Mouse (Mus musculus) forebrain, embryonic 11.5 days (tissue): Measurements from ENCODE around the gene Proca1. TPM values are rescaled to one million over a fixed set of nuclear protein-coding genes. Genes with fewer than 3 reads are reported as not detected.

Source experiments
- ATAC-seq: fragments of 200-750 bp; cut with Nextera tagmentation; replicated peaks from 2 replicates; pipeline ENCODE4 v1.8.0; 2017; ENCODE audit warnings: moderate TSS enrichment; ENCODE audit not compliant: low FRiP score
- DNase-seq: peaks from one replicate; pipeline ENCODE4 v3.0.0-alpha.2; 2017; ENCODE audit warnings: low spot score
- H3K27ac ChIP-seq: fragments of 300-500 bp; sonication (generic); 2 replicates; pipeline ENCODE4 v1.5.1; 2014; ENCODE audit warnings: low read depth, low read length
- H3K27me3 ChIP-seq: fragments of 300-500 bp; sonication (generic); 2 replicates; pipeline ENCODE4 v1.6.1; 2014; ENCODE audit warnings: mild to moderate bottlenecking, low read length, mixed read lengths; ENCODE audit not compliant: control insufficient read depth, insufficient read depth
- H3K36me3 ChIP-seq: fragments of 300-500 bp; sonication (generic); 2 replicates; pipeline ENCODE4 v1.6.1; 2014; ENCODE audit warnings: mild to moderate bottlenecking, low read length, moderate library complexity, mixed read lengths; ENCODE audit not compliant: control insufficient read depth, insufficient read depth
- H3K4me1 ChIP-seq: fragments of 300-500 bp; sonication (generic); replicated peaks from 2 replicates; pipeline ENCODE4 v1.6.1; 2014; ENCODE audit warnings: low read length, mixed read lengths; ENCODE audit not compliant: control insufficient read depth, insufficient read depth
- H3K4me2 ChIP-seq: fragments of 300-500 bp; sonication (generic); 2 replicates; pipeline ENCODE4 v1.6.1; 2014; ENCODE audit warnings: low read depth, mild to moderate bottlenecking, low read length, moderate library complexity, mixed read lengths; ENCODE audit not compliant: severe bottlenecking
- H3K4me3 ChIP-seq: fragments of 300-500 bp; sonication (generic); 2 replicates; pipeline ENCODE4 v1.5.1; 2014; ENCODE audit warnings: low read depth, low read length
- H3K9ac ChIP-seq: fragments of 300-500 bp; sonication (generic); 2 replicates; pipeline ENCODE4 v1.6.1; 2014; ENCODE audit warnings: low read length
- H3K9me3 ChIP-seq: fragments of 300-500 bp; sonication (generic); 2 replicates; pipeline ENCODE4 v1.6.1; 2016; ENCODE audit warnings: low read length, mixed read lengths; ENCODE audit not compliant: control insufficient read depth
- WGBS: fragments of 180-500 bp; shearing (Covaris S2); extraction: QIAGEN DNeasy Blood & Tissue Kit; methylation state at CpG from one replicate; pipeline ENCODE4 v1.1.7; 2014; 5-methylcytosine and 5-hydroxymethylcytosine counted together
- polyA plus RNA-seq: library from polyadenylated mRNA; unstranded; fragments of >200 nt; fragmentation: Nextera tagmentation; extraction: Ambion mirVana; gene quantifications from 2 replicates; pipeline ENCODE4 v1.2.1, GENCODE M21; 2014

The Proca1 gene
- polyA plus RNA-seq, 1 experiment from 2014 or later = 1.6 TPM

DNA sequence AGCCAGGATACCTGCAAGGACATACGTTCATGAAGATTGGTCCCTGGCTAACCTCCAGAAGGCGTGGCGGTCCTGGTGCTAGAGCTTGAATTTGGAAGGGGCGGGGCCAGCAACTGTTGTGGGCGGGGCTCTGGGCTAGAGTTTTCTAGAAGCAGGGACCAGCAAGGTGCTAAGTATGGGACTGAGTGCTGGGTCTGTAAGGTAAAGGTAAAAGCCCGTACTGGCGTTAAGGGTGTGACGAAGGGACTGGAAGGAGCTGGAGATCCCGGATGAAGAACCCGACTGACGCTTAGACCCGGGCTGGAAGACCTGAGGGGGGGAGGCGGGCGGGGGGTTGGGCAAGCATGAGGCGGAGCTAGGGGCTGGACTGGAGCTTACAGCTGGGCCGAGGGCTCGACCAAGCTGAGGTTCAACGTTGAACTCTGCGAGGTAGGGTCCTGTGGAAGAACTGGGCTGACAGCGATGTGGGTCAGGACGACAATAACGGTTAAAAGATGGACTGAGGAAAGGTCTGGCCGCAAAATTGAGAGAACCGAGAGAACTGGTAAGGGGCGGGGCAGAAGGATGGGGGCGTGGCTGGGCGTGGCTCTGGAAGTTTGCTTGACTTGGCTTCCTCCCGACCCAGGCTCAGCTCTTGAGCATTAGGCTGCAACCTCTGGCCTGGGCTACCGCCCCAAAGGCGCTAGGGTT is 1.4 kb downstream of the Proca1 start:
- peaks cover 5% of the 10 kb centered on the region for H3K36me3 ChIP-seq
- H3K9ac ChIP-seq = no peak overlapping the region; the same call in 1 of the 2 replicates
- no peak overlapping the region for H3K27ac ChIP-seq
- ATAC-seq (peak; percentile 44; the same call in 1 of the 2 replicates), DNase-seq (peak; percentile 81)
- peak overlapping the region; percentile 46 for H3K4me2 ChIP-seq
- H3K27me3 ChIP-seq = no peaks in the 10 kb centered on the region
- 3% methylated on average over 30 of the region's 30 CpGs for WGBS
- peak overlapping the region; percentile 35 for H3K4me3 ChIP-seq
- peaks cover 11% of the 10 kb centered on the region; the same call in 1 of the 2 replicates for H3K4me1 ChIP-seq
- no peaks in the 10 kb centered on the region for H3K9me3 ChIP-seq

DNA sequence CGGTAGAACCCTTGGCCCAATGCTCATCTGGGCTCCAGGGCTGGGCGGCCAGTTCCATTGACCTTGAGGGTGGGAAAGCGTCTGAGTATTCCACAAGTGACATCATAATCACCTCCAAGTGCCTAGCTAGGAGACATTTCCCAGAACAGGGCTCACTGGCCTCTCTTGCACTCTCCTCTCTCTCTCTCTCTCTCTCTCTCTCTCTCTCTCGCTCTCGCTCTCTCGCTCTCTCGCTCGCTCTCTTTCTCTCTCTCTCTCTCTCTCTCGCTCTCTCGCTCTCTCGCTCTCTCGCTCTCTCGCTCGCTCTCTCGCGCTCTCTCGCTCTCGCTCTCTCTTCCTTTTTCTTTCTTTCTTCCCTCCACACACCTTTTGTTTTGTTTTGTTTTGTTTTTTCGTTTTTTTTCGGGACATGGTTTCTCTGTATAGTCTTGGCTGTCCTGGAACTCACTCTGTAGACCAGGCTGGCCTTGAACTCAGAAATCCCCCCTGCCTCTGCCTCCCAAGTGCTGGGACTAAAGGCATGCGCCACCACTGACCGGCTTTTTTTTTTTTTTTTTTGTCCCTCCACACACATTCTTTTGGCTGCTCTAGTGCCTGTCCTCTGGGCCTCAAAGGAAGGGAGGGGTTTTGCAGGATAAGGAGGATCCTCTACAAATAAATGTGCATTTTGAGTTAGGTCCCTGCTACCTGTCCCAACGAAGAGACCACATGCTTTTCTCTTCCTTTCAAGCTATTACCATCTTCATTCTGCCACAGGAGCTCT is 2.1 kb downstream of the Proca1 start:
- Histone ChIP-seq H3K9me3 (no peaks in the 10 kb centered on the region), H3K27me3 (no peaks in the 10 kb centered on the region), H3K4me1 (peaks cover 4% of the 10 kb centered on the region; the same call in 1 of the 2 replicates), H3K27ac (no peak overlapping the region), H3K36me3 (peaks cover 5% of the 10 kb centered on the region), H3K4me2 (peak overlapping the region; percentile 46), H3K9ac (no peak overlapping the region; the same call in 1 of the 2 replicates), H3K4me3 (peak overlapping the region; percentile 35)
- no peak for ATAC-seq
- WGBS = 63% methylated on average over 21 of the region's 23 CpGs
- DNase-seq = no peak

DNA sequence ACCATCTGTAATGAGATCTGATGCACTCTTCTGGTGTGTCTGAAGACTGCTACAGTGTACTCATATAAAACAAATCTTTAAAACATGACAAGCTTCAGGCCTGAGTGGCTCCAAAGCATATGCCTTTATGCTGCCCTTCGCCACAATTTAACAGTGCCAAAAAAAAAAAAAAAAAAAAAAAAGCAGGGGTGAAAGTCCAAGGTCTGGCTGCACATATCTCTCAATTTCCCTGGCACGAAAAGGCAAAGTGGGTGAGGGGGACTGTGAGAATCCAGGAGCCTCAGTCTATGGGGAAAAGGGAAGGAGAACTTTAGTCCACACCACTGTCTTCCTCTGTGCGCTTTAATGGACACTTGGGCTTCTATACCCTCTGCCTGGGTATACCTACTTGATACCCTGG is 9.2 kb downstream of the Proca1 start:
- no peak overlapping the region for H3K27ac ChIP-seq
- no peak for ATAC-seq
- no peak overlapping the region for H3K4me2 ChIP-seq
- H3K9me3 ChIP-seq = no peaks in the 10 kb centered on the region
- no peak overlapping the region for H3K4me3 ChIP-seq
- no peak overlapping the region for H3K9ac ChIP-seq
- no peak for DNase-seq
- H3K36me3 ChIP-seq = peaks cover 4% of the 10 kb centered on the region; the same call in 1 of the 2 replicates
- H3K27me3 ChIP-seq = no peaks in the 10 kb centered on the region
- no peaks in the 10 kb centered on the region for H3K4me1 ChIP-seq
- 96% methylated on average over 3 of the region's 3 CpGs for WGBS

DNA sequence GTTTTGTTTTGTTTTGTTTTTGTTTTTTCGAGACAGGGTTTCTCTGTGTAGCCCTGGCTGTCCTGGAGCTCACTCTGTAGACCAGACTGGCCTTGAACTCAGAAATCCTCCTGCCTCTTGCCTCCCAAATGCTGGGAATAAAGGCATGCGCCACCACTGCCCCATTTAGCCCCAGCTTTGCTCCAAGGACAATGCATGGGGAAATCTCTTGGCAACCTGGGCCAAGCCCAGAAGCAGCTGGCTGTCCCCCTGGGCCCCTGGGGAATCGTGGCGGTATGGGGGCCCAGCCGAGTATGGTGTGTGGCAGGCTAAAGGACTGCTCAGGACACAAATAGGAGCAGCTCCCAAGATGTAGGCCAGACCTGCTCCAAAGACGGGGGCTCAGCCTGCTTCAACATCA is 11.1 kb downstream of the Proca1 start:
- Histone ChIP-seq H3K9ac (no peak overlapping the region), H3K4me3 (no peak overlapping the region), H3K27ac (no peak overlapping the region), H3K4me1 (no peaks in the 10 kb centered on the region), H3K36me3 (peaks cover 18% of the 10 kb centered on the region), H3K4me2 (no peak overlapping the region), H3K9me3 (no peaks in the 10 kb centered on the region), H3K27me3 (no peaks in the 10 kb centered on the region)
- DNase-seq (no peak), ATAC-seq (no peak)
- WGBS = 87% methylated on average over 6 of the region's 6 CpGs

DNA sequence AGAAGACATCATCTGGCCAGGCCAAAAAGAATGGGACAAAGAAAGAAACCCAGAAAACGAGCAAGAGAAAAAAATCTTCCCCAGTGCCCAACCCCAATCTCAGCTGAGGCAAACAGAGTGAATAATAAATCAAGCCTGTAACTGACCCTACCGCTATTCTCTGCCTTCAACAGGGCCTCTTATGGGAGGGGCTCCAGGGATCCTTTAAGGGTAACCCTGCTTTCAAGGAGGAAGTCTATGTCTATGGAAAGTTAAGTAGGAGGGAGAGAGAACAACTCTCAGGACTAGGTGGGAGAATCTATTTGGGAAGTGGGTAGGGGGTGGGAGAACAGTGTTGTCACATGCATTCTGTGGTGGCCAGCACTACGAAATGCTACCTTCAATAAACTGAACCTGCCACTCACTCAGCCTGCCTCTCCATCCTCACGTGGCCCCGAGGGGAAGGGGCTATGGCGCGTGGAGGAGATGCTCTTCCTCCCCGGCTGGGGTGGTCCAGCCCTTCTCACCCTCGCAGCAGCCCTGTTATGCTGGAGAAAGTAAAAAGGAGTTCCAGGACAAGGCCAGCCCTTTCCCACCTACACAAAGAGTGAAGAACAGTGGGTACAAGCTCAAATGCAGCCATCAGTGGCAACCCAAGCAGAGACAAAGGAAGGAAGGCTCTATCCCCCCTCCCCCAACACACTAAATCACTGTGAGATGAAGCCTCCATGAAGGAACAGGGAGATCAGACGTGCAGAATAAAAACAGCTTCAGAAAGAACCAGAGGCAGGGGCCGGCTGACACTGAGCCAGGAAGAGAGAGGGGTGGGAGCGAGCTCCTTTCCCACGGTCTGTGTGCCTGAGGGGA is 12.4 kb downstream of the Proca1 start:
- ATAC-seq (no peak), DNase-seq (no peak)
- Histone ChIP-seq H3K36me3 (peaks cover 19% of the 10 kb centered on the region), H3K4me1 (no peaks in the 10 kb centered on the region), H3K9me3 (no peaks in the 10 kb centered on the region), H3K9ac (no peak overlapping the region), H3K4me3 (no peak overlapping the region), H3K27ac (peak overlapping the region; percentile 48; the same call in 1 of the 2 replicates), H3K4me2 (no peak overlapping the region), H3K27me3 (no peaks in the 10 kb centered on the region)
- WGBS = 79% methylated on average over 13 of the region's 13 CpGs

DNA sequence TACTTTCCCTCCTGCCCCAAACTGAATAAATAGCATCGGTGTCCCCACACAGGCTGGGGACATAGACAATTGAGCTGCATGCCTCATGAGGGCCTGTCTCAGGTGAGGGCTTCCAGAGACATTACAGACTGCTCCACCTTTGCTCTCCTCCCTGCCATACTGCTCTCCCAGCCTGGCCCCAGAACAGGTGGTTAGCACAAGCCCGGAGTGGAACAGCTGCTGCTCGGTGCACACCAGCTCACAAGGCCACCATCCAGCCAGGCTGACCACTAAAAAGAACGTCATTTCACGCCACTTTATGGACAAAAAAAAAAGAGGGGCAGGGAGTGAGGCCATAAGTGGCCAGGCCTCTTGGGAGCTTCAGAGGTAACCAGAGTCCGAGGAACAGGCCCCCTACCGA is 14.0 kb downstream of the Proca1 start:
- H3K9ac ChIP-seq = no peak overlapping the region
- H3K4me3 ChIP-seq = no peak overlapping the region
- no peak for DNase-seq
- 94% methylated on average over 7 of the region's 7 CpGs for WGBS
- H3K4me2 ChIP-seq = no peak overlapping the region
- H3K27ac ChIP-seq = no peak overlapping the region
- H3K9me3 ChIP-seq = no peaks in the 10 kb centered on the region
- no peaks in the 10 kb centered on the region for H3K4me1 ChIP-seq
- peaks cover 20% of the 10 kb centered on the region for H3K36me3 ChIP-seq
- no peaks in the 10 kb centered on the region for H3K27me3 ChIP-seq
- ATAC-seq = no peak

DNA sequence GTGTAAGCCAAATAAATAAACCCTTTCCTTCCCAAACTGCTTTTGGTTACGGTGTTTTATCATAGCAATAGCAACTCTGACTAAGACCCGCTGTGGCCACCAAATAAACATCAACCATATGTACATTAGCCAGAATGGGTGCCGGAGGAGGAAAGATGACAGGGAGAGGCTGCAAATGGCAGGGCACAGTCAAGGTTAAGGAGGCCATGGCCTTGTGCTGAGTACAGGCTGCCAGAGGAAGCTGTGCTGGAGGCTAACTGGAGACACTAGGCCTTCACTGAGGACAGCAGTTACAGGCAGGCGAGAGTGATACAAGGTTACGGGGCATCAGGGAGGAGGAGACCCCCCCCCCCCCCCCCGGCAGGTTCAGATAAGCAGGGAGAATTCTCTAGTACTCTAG is 16.7 kb downstream of the Proca1 start:
- no peak overlapping the region for H3K4me3 ChIP-seq
- DNase-seq = no peak
- H3K27ac ChIP-seq = no peak overlapping the region
- peaks cover 29% of the 10 kb centered on the region for H3K36me3 ChIP-seq
- H3K4me2 ChIP-seq = no peak overlapping the region
- H3K9me3 ChIP-seq = no peaks in the 10 kb centered on the region
- ATAC-seq = no peak
- H3K9ac ChIP-seq = no peak overlapping the region
- 94% methylated on average over 6 of the region's 6 CpGs for WGBS
- H3K4me1 ChIP-seq = no peaks in the 10 kb centered on the region
- no peaks in the 10 kb centered on the region for H3K27me3 ChIP-seq

DNA sequence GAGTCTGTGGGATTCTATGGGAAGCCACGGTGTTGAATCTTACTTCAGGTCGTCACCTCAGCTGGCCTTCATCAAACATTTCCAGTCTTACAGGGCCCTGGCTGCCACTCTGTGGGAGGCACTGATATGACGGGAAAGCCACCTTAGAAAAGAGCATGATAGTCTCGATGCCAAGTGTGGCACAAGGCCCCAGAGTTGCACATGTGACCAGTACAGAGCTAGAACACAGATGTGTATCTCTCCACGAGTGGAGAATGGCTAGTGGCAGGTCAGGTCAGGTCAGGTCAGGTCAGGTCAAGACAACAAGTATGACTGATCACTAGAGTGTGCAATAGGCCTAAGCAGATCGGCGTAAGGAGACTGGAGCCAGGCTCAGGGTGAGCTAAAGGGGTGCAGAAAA is 17.4 kb downstream of the Proca1 start:
- Histone ChIP-seq H3K4me2 (no peak overlapping the region), H3K27me3 (no peaks in the 10 kb centered on the region), H3K9me3 (no peaks in the 10 kb centered on the region), H3K4me1 (no peaks in the 10 kb centered on the region), H3K27ac (no peak overlapping the region), H3K36me3 (peaks cover 32% of the 10 kb centered on the region), H3K4me3 (no peak overlapping the region), H3K9ac (no peak overlapping the region)
- DNase-seq = no peak
- ATAC-seq = no peak
- WGBS = 85% methylated on average over 7 of the region's 7 CpGs
